Mouse (Mus musculus) small intestine, adult 2 months (tissue): ENCODE measurements around the gene Dynlrb1.

Experiments
- CTCF ChIP-seq: fragments of 200-500 bp; IDR thresholded peaks from 2 replicates; pipeline ENCODE4 v1.5.1; 2012; ENCODE audit warnings: low read depth, mild to moderate bottlenecking, control low read depth, inconsistent platforms, low read length, moderate library complexity, mixed read lengths; ENCODE audit not compliant: insufficient replicate concordance, insufficient read length; ENCODE audit errors: extremely low read depth
- POLR2A ChIP-seq: fragments of 200-500 bp; IDR thresholded peaks from 2 replicates; pipeline ENCODE4 v1.6.1; 2012; ENCODE audit warnings: low read depth, mild to moderate bottlenecking, control low read depth, inconsistent platforms, low read length, moderate library complexity

DNA sequence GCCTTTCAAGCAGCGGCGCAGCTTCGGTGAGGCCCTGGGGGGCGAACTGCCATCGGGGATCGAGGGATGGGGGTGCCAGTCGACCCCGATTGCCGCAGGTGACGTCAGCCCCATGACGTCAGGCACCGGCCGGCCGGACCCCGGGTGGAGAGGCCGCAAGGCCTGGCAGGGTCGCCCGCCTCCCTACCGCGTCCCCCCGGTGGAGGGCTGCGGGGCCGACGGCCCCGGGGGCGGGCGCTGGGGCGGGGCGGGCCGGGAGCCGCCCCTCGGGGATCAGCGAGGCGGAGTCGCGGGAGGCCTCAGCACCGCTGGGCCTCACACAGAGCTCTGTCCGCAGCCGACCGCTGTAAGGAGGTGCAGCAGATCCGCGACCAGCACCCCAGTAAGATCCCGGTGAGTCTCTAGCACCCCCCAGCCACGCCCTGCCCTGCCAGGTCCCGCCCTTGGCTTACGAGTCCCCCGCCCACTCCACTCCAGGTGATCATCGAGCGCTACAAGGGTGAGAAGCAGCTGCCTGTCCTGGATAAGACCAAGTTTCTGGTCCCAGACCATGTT is 40.4 kb downstream of the Dynlrb1 start:
- TF ChIP-seq CTCF (no peak), POLR2A (no peak)
